ENCODE assay signal across 14 mouse cellular contexts in the genomic region with DNA sequence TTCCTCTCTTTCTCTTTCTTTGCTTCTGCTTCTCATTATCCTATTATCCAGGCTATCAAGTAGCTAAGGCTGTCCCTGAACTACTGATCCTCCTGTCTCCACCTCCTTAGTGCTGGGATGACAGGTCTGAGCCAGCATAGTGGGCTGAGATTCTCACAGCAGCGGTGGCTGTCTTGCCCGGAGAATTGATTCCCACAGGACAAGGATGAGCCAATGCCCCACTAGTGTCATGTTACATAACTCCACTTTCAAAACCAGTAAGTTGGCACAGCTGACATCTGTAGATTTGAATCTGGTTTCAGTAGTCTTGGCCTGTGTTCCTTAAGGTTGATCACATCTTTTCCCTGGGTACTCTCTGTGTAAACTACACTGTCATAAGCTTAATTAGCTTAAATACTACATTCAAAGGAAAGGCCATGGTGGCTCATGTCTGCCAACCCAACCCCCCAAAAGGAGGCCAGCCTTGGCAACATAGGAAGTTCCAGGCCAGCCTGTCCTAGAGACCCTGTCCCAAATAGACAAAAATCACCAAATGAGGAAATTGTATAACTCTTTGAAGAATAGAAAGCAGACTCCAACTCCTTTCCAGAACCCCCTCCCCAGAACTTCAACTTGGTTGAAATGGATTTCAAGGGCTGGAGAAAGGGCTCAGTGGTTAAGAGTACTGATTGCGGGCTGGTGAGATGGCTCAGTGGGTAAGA. TPM values are rescaled to one million over a fixed set of nuclear protein-coding genes. Genes with fewer than 3 reads are reported as not detected.
"Had no signal": no experiment of that assay in that cellular context is flagged by ENCODE, and none has a peak within 500 bp of the region (broad histone marks: within the 10 kb centered on the region; RNA-seq: fewer than 3 reads in every experiment).

No protein-coding gene starts in this region.

- DNase-seq: kidney, adult 11 months; kidney, adult 9 months; kidney, postnatal 36 days; layer of hippocampus, adult 9-11 months; liver, embryonic 13.5 days; liver, postnatal 0 days; right cerebral cortex, postnatal 14 days; thymus, adult 18-20 months; thymus, postnatal 14 days had no signal

RNA-seq across cellular contexts. Expression of a gene that starts 4.3 kb away (rescaled TPM):
- total RNA-seq: layer of hippocampus, adult 18-20 months; left cerebral cortex, adult 18-20 months; left cerebral cortex, postnatal 10 days; megakaryocyte-erythroid progenitor cell, adult 5-6 weeks; neutrophil, adult 5-6 weeks had no signal

RNA-seq across cellular contexts. Expression of a gene that starts 13.6 kb away (rescaled TPM):
- total RNA-seq: layer of hippocampus, adult 18-20 months; left cerebral cortex, postnatal 10 days; neutrophil, adult 5-6 weeks had no signal
